Mouse (Mus musculus) intestine, postnatal 0 days (tissue): ENCODE measurements around the gene Vwa1. TPM values are rescaled to one million over a fixed set of nuclear protein-coding genes. Genes with fewer than 3 reads are reported as not detected.
"Not testable (repeated sequence)": the region's sequence is repeated elsewhere in the genome, so short reads cannot be mapped to it uniquely, and the experiment has no call there.

ENCODE experiments used
- ATAC-seq: fragments of 200-750 bp; cut with Nextera tagmentation; 2 replicates; pipeline ENCODE4 v1.8.0; 2017; ENCODE audit warnings: mild to moderate bottlenecking, moderate TSS enrichment, moderate library complexity
- H3K27ac ChIP-seq: fragments of 300-500 bp; sonication (generic); 2 replicates; pipeline ENCODE4 v1.5.1; 2014; ENCODE audit warnings: mild to moderate bottlenecking, low read depth, low read length, moderate library complexity
- H3K27me3 ChIP-seq: fragments of 300-500 bp; sonication (generic); replicated peaks from 2 replicates; pipeline ENCODE4 v1.6.1; 2014; ENCODE audit warnings: low read length, mixed read lengths; ENCODE audit not compliant: control insufficient read depth, insufficient read depth
- H3K36me3 ChIP-seq: fragments of 300-500 bp; sonication (generic); 2 replicates; pipeline ENCODE4 v1.6.1; 2014; ENCODE audit warnings: mild to moderate bottlenecking, moderate library complexity; ENCODE audit not compliant: control insufficient read depth, insufficient read depth
- H3K4me1 ChIP-seq: fragments of 300-500 bp; sonication (generic); replicated peaks from 2 replicates; pipeline ENCODE4 v1.6.1; 2014; ENCODE audit warnings: antibody characterized with exemption, low read length, mixed read lengths; ENCODE audit not compliant: control insufficient read depth, insufficient read depth
- H3K4me2 ChIP-seq: fragments of 300-500 bp; sonication (generic); replicated peaks from 2 replicates; pipeline ENCODE4 v1.6.1; 2014; ENCODE audit warnings: low read depth, mild to moderate bottlenecking, moderate library complexity
- H3K4me3 ChIP-seq: fragments of 300-500 bp; sonication (generic); 2 replicates; pipeline ENCODE4 v1.5.1; 2014; ENCODE audit warnings: low read depth, low read length
- H3K9ac ChIP-seq: fragments of 300-500 bp; sonication (generic); 2 replicates; pipeline ENCODE4 v1.6.1; 2014; ENCODE audit warnings: mild to moderate bottlenecking, low read depth, low read length
- H3K9me3 ChIP-seq: fragments of 300-500 bp; sonication (generic); 2 replicates; pipeline ENCODE4 v1.6.1; 2016; ENCODE audit warnings: mixed run types; ENCODE audit not compliant: control insufficient read depth
- CTCF ChIP-seq: sonication (generic); IDR thresholded peaks from 2 replicates; pipeline ENCODE4 v1.5.1; 2016; ENCODE audit warnings: low read depth, mild to moderate bottlenecking, control low read depth, antibody characterized with exemption, moderate library complexity
- WGBS: fragments of 180-500 bp; shearing (Covaris S2); extraction: QIAGEN DNeasy Blood & Tissue Kit; methylation state at CpG from one replicate; pipeline ENCODE4 v1.1.7; 2014; 5-methylcytosine and 5-hydroxymethylcytosine counted together
- polyA plus RNA-seq: library from polyadenylated mRNA; unstranded; fragments of >200 nt; fragmentation: Nextera tagmentation; extraction: Ambion mirVana; gene quantifications from 2 replicates; pipeline ENCODE4 v1.2.1, GENCODE M21; 2015

The Vwa1 gene
- polyA plus RNA-seq, 1 experiment from 2014 or later, result 17.8 TPM

DNA sequence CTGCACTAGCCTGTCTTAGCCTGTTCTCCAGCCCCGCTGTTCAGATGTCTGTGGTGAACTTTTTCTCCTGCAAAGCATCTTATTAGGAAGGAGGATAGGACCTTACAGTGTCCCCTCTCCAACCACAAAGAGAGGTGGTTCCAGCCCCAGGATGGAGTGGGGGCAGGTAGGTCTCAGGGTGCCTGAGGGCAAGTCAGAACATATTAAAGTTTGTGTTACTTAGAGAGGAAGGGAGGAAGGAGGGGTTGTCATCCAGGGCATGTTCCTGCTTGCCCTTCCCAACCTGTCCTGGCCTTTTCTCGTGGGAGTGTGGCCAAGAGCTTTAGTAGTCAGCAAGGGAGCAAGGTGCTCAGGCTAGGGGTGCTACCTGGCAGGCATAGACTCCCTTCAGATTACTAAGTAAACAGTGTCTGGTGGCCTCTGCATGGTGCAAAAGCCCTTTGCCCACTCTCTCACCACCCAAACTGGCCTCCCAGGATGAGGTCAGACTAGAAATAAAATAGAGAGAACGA, 16.2 kb upstream of the Vwa1 start:
- Histone ChIP-seq H3K4me3 (no peak overlapping the region), H3K36me3 (no peaks in the 10 kb centered on the region), H3K27ac (no peak overlapping the region), H3K4me1 (no peaks in the 10 kb centered on the region), H3K4me2 (no peak overlapping the region), H3K9ac (no peak overlapping the region), H3K9me3 (no peaks in the 10 kb centered on the region), H3K27me3 (no peaks in the 10 kb centered on the region)
- no peak for TF ChIP-seq CTCF
- ATAC-seq, result peak; percentile 40; the same call in 1 of the 2 replicates
- WGBS, result 46% methylated on average over 3 of the region's 3 CpGs

DNA sequence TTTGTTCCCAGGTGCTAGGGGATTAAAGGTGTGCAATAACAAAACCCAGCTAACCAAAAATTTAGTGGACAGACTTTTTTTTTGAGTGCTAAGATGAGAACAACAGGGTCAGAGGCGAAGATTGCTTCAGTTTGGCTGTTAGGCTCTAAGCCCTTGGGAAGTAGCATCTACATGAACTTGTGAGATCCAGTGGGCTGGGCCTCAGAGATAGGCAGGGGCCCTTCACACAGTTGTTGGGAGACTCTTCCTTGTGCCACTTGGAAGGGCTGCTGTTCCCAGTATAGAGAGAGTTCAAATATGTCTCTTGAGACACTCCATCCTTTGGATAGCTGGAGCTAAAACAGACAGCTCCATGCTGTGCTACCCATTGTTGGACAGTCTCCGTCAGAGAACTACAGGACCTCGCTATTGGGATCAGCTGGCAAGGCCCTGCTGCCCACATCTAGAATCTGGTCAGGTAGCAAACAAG, 15.6 kb upstream of the Vwa1 start, which contains the start of gene Ankrd65:
TSS of gene Ankrd65 (plus strand) at position 419 of the 469 bp plus-strand sequence.
- 87% methylated on average over 3 of the region's 3 CpGs for WGBS
- no peak for ATAC-seq
- H3K4me1 ChIP-seq, result peaks cover 3% of the 10 kb centered on the region
- no peak for TF ChIP-seq CTCF
- H3K36me3 ChIP-seq, result no peaks in the 10 kb centered on the region
- no peak within 1 kb of the TSS for H3K4me2 ChIP-seq
- H3K27me3 ChIP-seq, result no peaks in the 10 kb centered on the region
- no peak within 1 kb of the TSS for H3K9ac ChIP-seq
- no peaks in the 10 kb centered on the region for H3K9me3 ChIP-seq
- H3K27ac ChIP-seq, result no peak within 1 kb of the TSS
- H3K4me3 ChIP-seq, result no peak within 1 kb of the TSS

DNA sequence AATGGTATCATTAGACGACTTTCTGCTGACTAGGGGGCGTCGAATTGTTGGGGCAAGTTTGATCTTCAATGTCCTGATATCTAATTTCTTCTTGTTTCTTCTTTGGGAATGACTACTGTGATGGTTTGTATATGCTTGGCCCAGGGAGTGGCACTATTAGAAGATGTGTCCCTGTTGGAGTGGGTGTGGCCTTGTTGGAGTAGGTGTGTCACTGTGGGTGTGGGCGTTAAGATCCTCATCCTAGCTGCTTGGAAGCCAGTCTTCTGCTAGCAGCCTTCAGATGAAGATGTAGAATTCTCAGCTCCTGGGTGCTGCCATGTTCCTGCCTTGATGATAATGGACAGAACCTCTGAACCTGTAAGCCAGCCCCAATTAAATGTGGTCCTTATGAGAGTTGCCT, 14.3 kb upstream of the Vwa1 start:
- WGBS, result 79% methylated on average over 4 of the region's 4 CpGs

DNA sequence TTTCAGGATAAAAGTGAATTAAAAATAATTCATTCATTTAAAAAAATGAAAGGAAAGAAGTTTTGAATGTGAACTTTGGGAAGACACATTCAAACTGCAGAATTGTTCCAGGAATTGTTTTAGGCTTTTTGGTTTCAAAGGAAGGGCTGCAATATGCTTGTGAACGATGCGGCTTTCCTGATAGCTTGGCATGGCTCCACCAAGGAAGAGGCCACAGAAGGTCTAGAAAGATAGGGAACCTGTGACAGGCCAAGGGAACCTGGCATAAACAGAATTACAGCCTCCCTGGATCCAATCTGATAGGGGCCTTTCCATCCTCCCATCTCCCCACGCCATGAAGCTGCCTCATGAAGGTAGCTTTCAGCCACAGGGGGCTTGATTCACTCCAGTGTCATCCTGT, 13.8 kb upstream of the Vwa1 start:
- no peaks in the 10 kb centered on the region for H3K9me3 ChIP-seq
- no peak overlapping the region for H3K27ac ChIP-seq
- H3K4me1 ChIP-seq, result peaks cover 6% of the 10 kb centered on the region
- H3K4me3 ChIP-seq, result no peak overlapping the region
- WGBS, result 61% methylated on average over 3 of the region's 3 CpGs
- no peak for TF ChIP-seq CTCF
- H3K9ac ChIP-seq, result no peak overlapping the region
- no peak overlapping the region for H3K4me2 ChIP-seq
- ATAC-seq, result no peak
- no peaks in the 10 kb centered on the region for H3K27me3 ChIP-seq
- H3K36me3 ChIP-seq, result no peaks in the 10 kb centered on the region

More for the DNA sequence above, 14.3 kb upstream of the Vwa1 start:
- H3K9ac ChIP-seq, H3K36me3 ChIP-seq, H3K4me2 ChIP-seq, ATAC-seq, H3K4me1 ChIP-seq, H3K9me3 ChIP-seq, H3K27me3 ChIP-seq, H3K27ac ChIP-seq, H3K4me3 ChIP-seq: not testable (repeated sequence)

DNA sequence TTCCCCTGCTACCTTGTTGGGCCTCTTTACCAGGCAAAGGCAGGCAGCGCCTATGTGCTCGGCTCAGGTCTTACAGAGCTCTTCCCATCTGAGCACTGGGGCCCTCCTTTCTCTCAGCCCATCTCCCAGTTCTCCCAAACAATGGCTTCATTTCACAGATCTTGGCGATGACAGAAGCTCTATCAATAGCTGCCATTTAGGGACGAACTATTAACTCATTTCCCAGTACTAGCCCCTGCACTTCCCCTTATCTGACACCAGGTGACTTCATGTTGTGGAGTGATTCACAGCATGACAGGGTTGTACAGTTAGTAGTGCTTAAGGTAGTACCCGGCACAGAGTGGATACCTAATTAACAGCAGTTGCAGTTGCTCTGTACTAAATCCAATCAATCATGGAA, 11.3 kb upstream of the Vwa1 start, which contains the start of gene Tmem88b:
TSS of gene Tmem88b (minus strand) at position 56 of the 400 bp plus-strand sequence.
- Histone ChIP-seq H3K9ac (0 out of 2 replicates have a peak within 1 kb of the TSS, but pooled peaks have one; percentile 74), H3K4me3 (peak within 1 kb of the TSS; percentile 70; the same call in 1 of the 2 replicates), H3K4me2 (peak within 1 kb of the TSS; percentile 90), H3K4me1 (peaks cover 6% of the 10 kb centered on the region), H3K27me3 (no peaks in the 10 kb centered on the region), H3K9me3 (no peaks in the 10 kb centered on the region), H3K36me3 (no peaks in the 10 kb centered on the region), H3K27ac (peak within 1 kb of the TSS; percentile 98; the same call in 1 of the 2 replicates)
- no peak for ATAC-seq
- TF ChIP-seq CTCF, result peak; percentile 64
- 49% methylated on average over 5 of the region's 5 CpGs for WGBS

DNA sequence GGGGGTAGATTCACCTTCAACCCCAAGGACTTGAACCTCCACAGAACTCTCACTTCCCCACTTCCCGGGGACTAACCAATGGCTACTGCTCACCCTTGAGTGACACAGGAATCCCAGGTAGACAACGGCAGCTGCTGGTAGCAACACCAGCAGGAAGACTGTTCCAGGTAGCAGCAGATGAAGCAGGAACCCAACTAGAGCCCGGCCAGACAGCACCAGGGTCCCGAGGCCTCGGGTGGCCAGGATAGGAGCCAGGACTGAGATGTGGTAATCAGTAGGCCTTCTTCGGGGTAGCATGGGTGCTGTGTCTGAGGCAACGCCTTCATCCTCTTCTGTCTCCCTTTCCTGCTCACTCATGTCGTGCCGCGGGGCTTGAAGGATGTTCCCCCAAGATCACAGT, 10.7 kb upstream of the Vwa1 start:
- Histone ChIP-seq H3K4me1 (peaks cover 6% of the 10 kb centered on the region), H3K27me3 (no peaks in the 10 kb centered on the region), H3K4me3 (no peak overlapping the region), H3K9ac (no peak overlapping the region), H3K36me3 (no peaks in the 10 kb centered on the region), H3K9me3 (no peaks in the 10 kb centered on the region), H3K4me2 (no peak overlapping the region), H3K27ac (no peak overlapping the region)
- TF ChIP-seq CTCF, result no peak
- ATAC-seq, result no peak
- 80% methylated on average over 10 of the region's 10 CpGs for WGBS
